Mouse (Mus musculus): Measurements from ENCODE around the gene Mdga2.
A peak's percentile ranks its signal among the peaks of the same experiment; 100 is the strongest.

Mdga2 gene

GRCm38 (mm10) chr12:66708334-66708733 is 514.0 kb downstream of the Mdga2 start:
- DNase-seq (ENCODE audit: inconsistent age in 2 of 2, low spot score in 1 of 2): no peak

GRCm38 (mm10) chr12:66707431-66707830 is 514.9 kb downstream of the Mdga2 start:
- DNase-seq (ENCODE audit: inconsistent age in 2 of 2, low spot score in 1 of 2): peak in 1 of 2 experiments; percentile 26

- no peak for DNase-seq (ENCODE audit: inconsistent age in 2 of 2, low spot score in 1 of 2)
These were observed 517.3 kb downstream of the Mdga2 start for GRCm38 (mm10) chr12:66705015-66705414.

GRCm38 (mm10) chr12:66702781-66703180 is 519.6 kb downstream of the Mdga2 start:
- no peak for DNase-seq (ENCODE audit: inconsistent age in 2 of 2, low spot score in 1 of 2)

GRCm38 (mm10) chr12:66679558-66679957 is 542.8 kb downstream of the Mdga2 start:
- DNase-seq (ENCODE audit: inconsistent age in 2 of 2, low spot score in 1 of 2): no peak

- no peak for DNase-seq (ENCODE audit: inconsistent age in 2 of 2, low spot score in 1 of 2)
These were observed 573.5 kb downstream of the Mdga2 start for GRCm38 (mm10) chr12:66648605-66649552.

- peak in 1 of 2 experiments; percentile 22 for DNase-seq (ENCODE audit: inconsistent age in 2 of 2, low spot score in 1 of 2)
These were observed 581.9 kb downstream of the Mdga2 start for GRCm38 (mm10) chr12:66640408-66640807.

GRCm38 (mm10) chr12:66619944-66620343 is 602.4 kb downstream of the Mdga2 start:
- no peak for DNase-seq (ENCODE audit: inconsistent age in 2 of 2, low spot score in 1 of 2)

- DNase-seq (ENCODE audit: inconsistent age in 2 of 2, low spot score in 1 of 2): no peak
These were observed 630.6 kb downstream of the Mdga2 start for GRCm38 (mm10) chr12:66591617-66592230.

GRCm38 (mm10) chr12:66565396-66565795 is 657.0 kb downstream of the Mdga2 start:
- DNase-seq (ENCODE audit: inconsistent age in 2 of 2, low spot score in 1 of 2): peak; percentile 14 to 76

GRCm38 (mm10) chr12:66556846-66557245 is 665.5 kb downstream of the Mdga2 start:
- DNase-seq (ENCODE audit: inconsistent age in 2 of 2, low spot score in 1 of 2): peak in 1 of 2 experiments; percentile 59

- DNase-seq (ENCODE audit: inconsistent age in 2 of 2, low spot score in 1 of 2): no peak
These were observed 666.0 kb downstream of the Mdga2 start for GRCm38 (mm10) chr12:66556178-66556820.

- DNase-seq (ENCODE audit: inconsistent age in 2 of 2, low spot score in 1 of 2): no peak
These were observed 697.4 kb downstream of the Mdga2 start for GRCm38 (mm10) chr12:66524973-66525372.

- no peak for DNase-seq (ENCODE audit: inconsistent age in 2 of 2, low spot score in 1 of 2)
These were observed 723.1 kb downstream of the Mdga2 start for GRCm38 (mm10) chr12:66499258-66499657.

- DNase-seq (ENCODE audit: inconsistent age in 2 of 2, low spot score in 1 of 2): no peak
These were observed 751.5 kb downstream of the Mdga2 start for GRCm38 (mm10) chr12:66470868-66471267.

- no peak for DNase-seq (ENCODE audit: inconsistent age in 2 of 2, low spot score in 1 of 2)
These were observed 752.0 kb downstream of the Mdga2 start for GRCm38 (mm10) chr12:66470243-66470863.

- peak in 1 of 2 experiments; percentile 26 for DNase-seq (ENCODE audit: inconsistent age in 2 of 2, low spot score in 1 of 2)
These were observed 756.8 kb downstream of the Mdga2 start for GRCm38 (mm10) chr12:66465516-66465915.

- DNase-seq (ENCODE audit: inconsistent age in 2 of 2, low spot score in 1 of 2): no peak
These were observed 779.0 kb downstream of the Mdga2 start for GRCm38 (mm10) chr12:66443340-66443739.
